Comparison of ENCODE assay signal across 7 mouse cellular contexts in genomic region chr11:4094378-4095170, GRCm38 (mm10). TPM values are rescaled to one million over a fixed set of nuclear protein-coding genes. Genes with fewer than 3 reads are reported as not detected.
DNase-seq lines count a peak whose midpoint lies in the region; ATAC-seq and TF ChIP-seq lines count a peak whose summit lies in the region.

No protein-coding gene starts in this region.

- peak overlapping the region; percentile 46 for H3K4me3 ChIP-seq in hindbrain, embryonic 14.5 days (replicated peaks; ENCODE audit: low read length)
- peak overlapping the region; percentile 72 for H3K4me3 ChIP-seq in left cerebral cortex, adult 2 months
- H3K4me3 ChIP-seq in megakaryocyte, embryonic 14.5 days (replicated peaks) = peak overlapping the region; percentile 94

- H3K4me1 ChIP-seq in hindbrain, embryonic 14.5 days (replicated peaks; ENCODE audit: control insufficient read depth, insufficient read depth, low read length) = peaks cover 19% of the 10 kb centered on the region
- peaks cover 54% of the 10 kb centered on the region for H3K4me1 ChIP-seq in megakaryocyte, embryonic 14.5 days

- no peaks in the 10 kb centered on the region for H3K9me3 ChIP-seq in hindbrain, embryonic 14.5 days (ENCODE audit: control insufficient read depth, low read length)
- H3K9me3 ChIP-seq in megakaryocyte, embryonic 14.5 days = peaks cover 28% of the 10 kb centered on the region

- WGBS in hindbrain, embryonic 14.5 days = 6% methylated on average over 23 of the region's 24 CpGs

- intact Hi-C loops in left cerebral cortex, adult 2 months (cut with DNase I) = no loop called here

- peak overlapping the region; percentile 52 for H3K27ac ChIP-seq in hindbrain, embryonic 14.5 days
- H3K27ac ChIP-seq in left cerebral cortex, adult 2 months = peak overlapping the region; percentile 92

- no peak for ATAC-seq in hindbrain, embryonic 14.5 days (ENCODE audit: low FRiP score)

- DNase-seq in WW6 (ENCODE audit: low read depth, low spot score) = peak; percentile 87
- peak; percentile 59 for DNase-seq in cerebellum, adult 8-10 months
- peak; percentile 71 for DNase-seq in forelimb bud, embryonic 11.5 days (ENCODE audit: low read depth, low spot score)
- peak; percentile 39 for DNase-seq in hindbrain, embryonic 14.5 days (ENCODE audit: low spot score)
- DNase-seq in left cerebral cortex, adult 2 months (ENCODE audit: extremely low spot score in 1 of 2, low spot score in 2 of 2) = peak; percentile 75 to 78
- peak; percentile 76 to 81 for DNase-seq in right cerebral cortex, postnatal 10 days (ENCODE audit: low spot score in 2 of 2)

- no peaks in the 10 kb centered on the region for H3K27me3 ChIP-seq in hindbrain, embryonic 14.5 days (ENCODE audit: control insufficient read depth, insufficient read depth, low read length)
- H3K27me3 ChIP-seq in megakaryocyte, embryonic 14.5 days (replicated peaks) = no peaks in the 10 kb centered on the region

- 0 out of 2 replicates have a peak, but pooled peaks cover 7% of the 10 kb centered on the region for H3K36me3 ChIP-seq in hindbrain, embryonic 14.5 days (replicated peaks; ENCODE audit: control insufficient read depth, insufficient read depth)
- H3K36me3 ChIP-seq in megakaryocyte, embryonic 14.5 days (replicated peaks; ENCODE audit: low read length) = peaks cover 52% of the 10 kb centered on the region

- peak; percentile 84 for TF ChIP-seq CTCF in left cerebral cortex, adult 2 months (IDR thresholded peaks at IDR 0.05)

- peak overlapping the region; percentile 45 for H3K9ac ChIP-seq in hindbrain, embryonic 14.5 days

- peak overlapping the region; percentile 68 for H3K4me2 ChIP-seq in hindbrain, embryonic 14.5 days (replicated peaks)

RNA-seq across cellular contexts. Expression of gene Mtfp1, which starts 0.7 kb away (rescaled TPM):
- polyA plus RNA-seq in hindbrain, embryonic 14.5 days (2014; fragmentation: Nextera tagmentation; extraction: Ambion mirVana) = 9.3 and 10.6 TPM in 2 replicates
- 100 to 1,000 TPM in 1 of 2 experiments, 10 to 100 TPM in 1; 91.0 to 101 TPM for total RNA-seq in left cerebral cortex, adult 2 months (2021)
- polyA plus RNA-seq in megakaryocyte, embryonic 14.5 days (2012; ENCODE audit: insufficient read depth, low replicate concordance) = 5.1 and 10.8 TPM in 2 replicates

RNA-seq across cellular contexts. Expression of gene Sec14l2, which starts 28.6 kb away (rescaled TPM):
- polyA plus RNA-seq in hindbrain, embryonic 14.5 days (2014; fragmentation: Nextera tagmentation; extraction: Ambion mirVana) = 3.6 and 4.1 TPM in 2 replicates
- total RNA-seq in left cerebral cortex, adult 2 months (2021) = 10 to 100 TPM; 37.7 to 45.2 TPM
- polyA plus RNA-seq in megakaryocyte, embryonic 14.5 days (2012; ENCODE audit: insufficient read depth, low replicate concordance) = 12.4 and 22.6 TPM in 2 replicates

RNA-seq across cellular contexts. Expression of gene Sec14l3, which starts 29.9 kb away (rescaled TPM):
- 0.54 and 0.63 TPM in 2 replicates for polyA plus RNA-seq in hindbrain, embryonic 14.5 days (2014; fragmentation: Nextera tagmentation; extraction: Ambion mirVana)
- 1 to 10 TPM; 1.3 to 1.4 TPM for total RNA-seq in left cerebral cortex, adult 2 months (2021)
- not detected in 2 replicates for polyA plus RNA-seq in megakaryocyte, embryonic 14.5 days (2012; ENCODE audit: insufficient read depth, low replicate concordance)

RNA-seq across cellular contexts. Expression of gene Rnf215, which starts 40.4 kb away (rescaled TPM):
- 46.4 and 48.2 TPM in 2 replicates for polyA plus RNA-seq in hindbrain, embryonic 14.5 days (2014; fragmentation: Nextera tagmentation; extraction: Ambion mirVana)
- 10 to 100 TPM; 32.1 to 32.6 TPM for total RNA-seq in left cerebral cortex, adult 2 months (2021)
- 9.1 and 9.7 TPM in 2 replicates for polyA plus RNA-seq in megakaryocyte, embryonic 14.5 days (2012; ENCODE audit: insufficient read depth, low replicate concordance)
